Mouse (Mus musculus): Measurements from ENCODE around the gene Tcea2. TPM values are rescaled to one million over a fixed set of nuclear protein-coding genes. Genes with fewer than 3 reads are reported as not detected.

Tcea2 gene
- total and polyA plus RNA-seq, 2 experiments from 2014 or later: 15.2 to 21.9 TPM

DNA sequence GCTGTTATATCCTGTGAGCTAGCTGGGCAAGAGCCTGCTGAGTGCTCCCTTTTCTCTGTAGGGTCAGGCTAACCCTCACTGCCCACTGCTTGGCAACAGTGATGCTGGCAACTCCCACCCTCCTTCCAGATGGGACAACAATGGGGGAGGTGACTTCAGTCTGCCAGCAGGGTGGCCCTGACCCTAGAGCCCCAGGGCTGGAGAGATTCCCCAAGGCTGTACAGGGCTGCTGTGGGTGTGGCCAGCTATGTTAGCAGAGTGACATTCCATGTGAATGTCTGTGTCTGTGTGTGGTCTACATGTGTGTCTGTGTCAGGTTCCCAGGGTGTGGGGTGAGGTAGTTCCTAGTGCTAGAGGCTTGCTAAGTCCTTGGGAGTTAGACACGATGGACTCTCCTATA is 6.6 kb upstream of the Tcea2 start:
- no peak overlapping the region for H3K9ac ChIP-seq (replicated peaks; ENCODE audit: low read depth, low read length)
- no peak overlapping the region for H3K4me3 ChIP-seq (ENCODE audit: low read depth, low read length)
- H3K4me1 ChIP-seq (ENCODE audit: control insufficient read depth, insufficient read depth): no peaks in the 10 kb centered on the region
- TF ChIP-seq CTCF (IDR thresholded peaks at IDR 0.05; ENCODE audit: low read depth): no peak
- no peak for TF ChIP-seq EP300 (IDR thresholded peaks at IDR 0.05; ENCODE audit: low read depth)
- H3K36me3 ChIP-seq (replicated peaks; ENCODE audit: control insufficient read depth, insufficient read depth, low read length): no peaks in the 10 kb centered on the region
- H3K27ac ChIP-seq (ENCODE audit: low read depth): peak overlapping the region; percentile 77
- H3K4me2 ChIP-seq (ENCODE audit: low read depth, low read length): no peak overlapping the region
- peaks cover 57% of the 10 kb centered on the region for H3K27me3 ChIP-seq (ENCODE audit: control insufficient read depth, insufficient read depth, low read length)
- 0 out of 2 replicates have a peak, but pooled peaks have one; percentile 7 for ATAC-seq (ENCODE audit: insufficient read depth, low read depth)
- WGBS: 28% methylated on average over 1 of the region's 1 CpGs
- no peak for DNase-seq (ENCODE audit: low spot score)
- H3K9me3 ChIP-seq (replicated peaks; ENCODE audit: control insufficient read depth, low read length): no peaks in the 10 kb centered on the region

DNA sequence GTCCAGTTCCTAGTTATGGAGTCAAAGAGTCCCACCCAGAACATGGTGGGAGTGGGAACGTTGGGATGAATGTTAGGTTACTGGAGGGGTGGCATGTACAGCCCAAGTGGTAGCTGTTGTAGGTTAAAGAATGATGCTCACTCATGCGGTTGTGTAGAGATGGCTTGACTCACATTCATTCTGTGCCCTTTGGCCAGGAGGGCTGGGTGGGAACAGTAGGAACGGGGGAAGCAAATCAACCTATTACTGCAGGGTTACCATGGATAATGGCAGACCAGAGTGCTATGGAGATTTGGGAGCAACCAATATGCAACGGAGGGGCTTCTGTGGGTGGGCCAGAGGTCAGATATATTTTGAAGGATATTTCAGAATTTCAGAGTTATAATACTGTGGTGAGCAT is 5.2 kb upstream of the Tcea2 start:
- H3K4me3 ChIP-seq (ENCODE audit: low read depth, low read length): no peak overlapping the region
- no peaks in the 10 kb centered on the region for H3K4me1 ChIP-seq (ENCODE audit: control insufficient read depth, insufficient read depth)
- no peak for ATAC-seq (ENCODE audit: insufficient read depth, low read depth)
- H3K27me3 ChIP-seq (ENCODE audit: control insufficient read depth, insufficient read depth, low read length): peaks cover 44% of the 10 kb centered on the region
- 76% methylated on average over 4 of the region's 4 CpGs for WGBS
- no peaks in the 10 kb centered on the region for H3K36me3 ChIP-seq (replicated peaks; ENCODE audit: control insufficient read depth, insufficient read depth, low read length)
- no peak for DNase-seq (ENCODE audit: low spot score)
- no peak overlapping the region for H3K4me2 ChIP-seq (ENCODE audit: low read depth, low read length)
- TF ChIP-seq CTCF (IDR thresholded peaks at IDR 0.05; ENCODE audit: low read depth) (no peak), EP300 (IDR thresholded peaks at IDR 0.05; ENCODE audit: low read depth) (no peak)
- peak overlapping the region; percentile 77 for H3K27ac ChIP-seq (ENCODE audit: low read depth)
- H3K9ac ChIP-seq (replicated peaks; ENCODE audit: low read depth, low read length): no peak overlapping the region
- H3K9me3 ChIP-seq (replicated peaks; ENCODE audit: control insufficient read depth, low read length): no peaks in the 10 kb centered on the region

DNA sequence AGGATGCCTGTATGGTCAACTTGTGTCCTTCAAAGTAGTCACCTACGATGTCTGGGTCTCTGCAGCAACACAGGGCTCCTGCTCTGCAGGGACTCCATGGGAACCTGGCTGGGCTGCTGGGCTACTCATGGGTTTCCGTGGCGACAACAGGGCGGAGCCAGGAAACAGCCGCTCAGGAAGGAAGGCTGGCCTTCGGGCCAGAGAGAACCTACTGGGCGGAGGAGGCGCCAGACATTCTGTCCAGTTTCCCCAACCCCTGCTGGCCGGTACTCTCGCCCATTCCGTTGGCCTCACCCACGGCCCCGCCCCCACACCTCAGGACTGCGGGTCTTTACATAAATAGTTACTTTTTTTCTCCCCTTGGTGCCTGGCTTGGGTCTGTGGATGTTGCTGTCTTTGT is 4.7 kb upstream of the Tcea2 start:
- Histone ChIP-seq H3K4me2 (ENCODE audit: low read depth, low read length) (peak overlapping the region; percentile 25), H3K27ac (ENCODE audit: low read depth) (peak overlapping the region; percentile 77), H3K9me3 (replicated peaks; ENCODE audit: control insufficient read depth, low read length) (no peaks in the 10 kb centered on the region), H3K4me3 (ENCODE audit: low read depth, low read length) (0 out of 2 replicates have a peak overlapping the region, but pooled peaks have one; percentile 0), H3K4me1 (ENCODE audit: control insufficient read depth, insufficient read depth) (0 out of 2 replicates have a peak, but pooled peaks cover under 1% of the 10 kb centered on the region), H3K36me3 (replicated peaks; ENCODE audit: control insufficient read depth, insufficient read depth, low read length) (no peaks in the 10 kb centered on the region), H3K9ac (replicated peaks; ENCODE audit: low read depth, low read length) (no peak overlapping the region), H3K27me3 (ENCODE audit: control insufficient read depth, insufficient read depth, low read length) (peaks cover 39% of the 10 kb centered on the region)
- TF ChIP-seq CTCF (IDR thresholded peaks at IDR 0.05; ENCODE audit: low read depth): no peak; the same call in 1 of the 2 replicates
- TF ChIP-seq EP300 (IDR thresholded peaks at IDR 0.05; ENCODE audit: low read depth): peak; percentile 44; the same call in 1 of the 2 replicates
- ATAC-seq (ENCODE audit: insufficient read depth, low read depth): peak; percentile 24
- DNase-seq (ENCODE audit: low spot score): peak; percentile 63
- 4% methylated on average over 14 of the region's 14 CpGs for WGBS

DNA sequence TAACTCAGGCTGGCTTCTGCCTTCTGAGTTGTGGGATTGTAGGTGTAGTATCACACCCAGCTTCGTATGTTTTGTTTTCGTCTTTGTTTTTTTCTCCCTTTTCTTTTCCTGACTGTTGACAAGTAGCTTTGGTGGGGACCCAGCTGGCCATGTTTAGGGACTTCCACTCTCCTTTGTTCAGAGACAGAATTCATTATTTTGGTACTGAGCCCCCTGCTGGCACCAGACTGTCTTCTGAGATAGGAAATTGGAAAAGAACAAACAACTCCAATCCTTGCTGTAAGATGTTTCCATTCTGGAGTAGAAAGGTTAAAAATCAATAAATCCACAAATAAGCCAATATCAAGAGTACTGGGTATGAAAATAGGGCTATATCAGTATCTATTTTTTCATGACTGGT is 3.7 kb upstream of the Tcea2 start:
- Histone ChIP-seq H3K4me2 (ENCODE audit: low read depth, low read length) (no peak overlapping the region), H3K9me3 (replicated peaks; ENCODE audit: control insufficient read depth, low read length) (no peaks in the 10 kb centered on the region), H3K27me3 (ENCODE audit: control insufficient read depth, insufficient read depth, low read length) (peaks cover 29% of the 10 kb centered on the region), H3K36me3 (replicated peaks; ENCODE audit: control insufficient read depth, insufficient read depth, low read length) (no peaks in the 10 kb centered on the region), H3K27ac (ENCODE audit: low read depth) (peak overlapping the region; percentile 73), H3K4me3 (ENCODE audit: low read depth, low read length) (no peak overlapping the region), H3K9ac (replicated peaks; ENCODE audit: low read depth, low read length) (no peak overlapping the region), H3K4me1 (ENCODE audit: control insufficient read depth, insufficient read depth) (peaks cover 5% of the 10 kb centered on the region; the same call in 1 of the 2 replicates)
- no peak for TF ChIP-seq EP300 (IDR thresholded peaks at IDR 0.05; ENCODE audit: low read depth)
- peak; percentile 23 for TF ChIP-seq CTCF (IDR thresholded peaks at IDR 0.05; ENCODE audit: low read depth)
- no peak for ATAC-seq (ENCODE audit: insufficient read depth, low read depth)
- no peak for DNase-seq (ENCODE audit: low spot score)
- WGBS: 64% methylated on average over 2 of the region's 2 CpGs

DNA sequence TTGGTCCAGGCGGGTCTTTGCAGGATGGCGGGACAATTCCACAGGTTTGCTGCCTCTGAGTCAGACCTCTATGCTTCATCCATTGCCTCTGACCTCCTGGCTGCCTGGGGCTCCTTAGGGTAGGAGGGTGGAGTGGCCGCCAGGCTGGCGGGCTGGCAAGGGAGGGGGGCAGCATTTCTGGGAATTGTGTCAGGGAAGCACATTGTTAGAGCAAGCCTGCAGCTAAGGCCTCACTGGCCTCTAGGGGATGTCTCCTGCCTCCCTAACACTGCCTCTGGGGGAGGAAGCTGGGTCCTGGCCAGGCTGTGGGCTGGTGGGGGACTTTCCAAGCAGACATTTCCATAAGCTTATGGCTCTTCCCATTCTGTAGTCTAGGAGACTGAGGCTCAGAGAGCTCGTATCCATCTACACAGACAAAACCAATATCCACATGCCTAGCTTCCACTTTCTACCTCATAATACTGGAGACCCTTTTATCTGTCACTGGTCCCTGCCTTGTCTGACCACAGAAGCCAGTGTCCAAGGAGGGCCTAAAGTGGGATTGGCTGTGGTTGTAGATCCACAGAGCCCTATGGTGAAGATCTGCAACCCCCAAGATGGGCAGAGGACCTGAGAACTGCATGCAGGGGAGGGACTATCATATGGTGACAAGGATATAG is 2.9 kb upstream of the Tcea2 start:
- Histone ChIP-seq H3K9me3 (replicated peaks; ENCODE audit: control insufficient read depth, low read length) (no peaks in the 10 kb centered on the region), H3K27me3 (ENCODE audit: control insufficient read depth, insufficient read depth, low read length) (peaks cover 21% of the 10 kb centered on the region), H3K4me1 (ENCODE audit: control insufficient read depth, insufficient read depth) (peaks cover 5% of the 10 kb centered on the region; the same call in 1 of the 2 replicates), H3K27ac (ENCODE audit: low read depth) (peak overlapping the region; percentile 73), H3K4me3 (ENCODE audit: low read depth, low read length) (no peak overlapping the region), H3K9ac (replicated peaks; ENCODE audit: low read depth, low read length) (no peak overlapping the region), H3K36me3 (replicated peaks; ENCODE audit: control insufficient read depth, insufficient read depth, low read length) (no peaks in the 10 kb centered on the region), H3K4me2 (ENCODE audit: low read depth, low read length) (no peak overlapping the region)
- DNase-seq (ENCODE audit: low spot score): peak; percentile 36
- WGBS: 53% methylated on average over 5 of the region's 5 CpGs
- ATAC-seq (ENCODE audit: insufficient read depth, low read depth): peak; percentile 27
- TF ChIP-seq CTCF (IDR thresholded peaks at IDR 0.05; ENCODE audit: low read depth) (no peak), EP300 (IDR thresholded peaks at IDR 0.05; ENCODE audit: low read depth) (no peak)

DNA sequence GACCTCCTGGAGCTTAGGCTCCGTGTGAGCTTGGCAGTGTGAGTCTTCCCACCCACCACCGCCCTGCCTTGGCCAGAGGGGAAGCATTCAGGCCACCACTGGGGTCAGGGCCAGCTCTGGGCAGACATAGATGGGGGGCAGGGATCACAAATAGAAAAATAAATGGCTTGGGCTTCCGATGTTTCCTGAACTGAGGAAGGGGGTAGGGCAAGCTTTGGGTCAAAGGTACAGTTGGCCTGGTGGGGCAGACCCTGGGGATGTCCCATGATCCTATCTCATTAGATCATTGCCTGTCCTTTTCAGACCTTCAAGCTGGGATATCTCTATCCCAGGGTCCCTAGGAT is 2.4 kb upstream of the Tcea2 start:
- DNase-seq (ENCODE audit: low spot score) (no peak), ATAC-seq (ENCODE audit: insufficient read depth, low read depth) (no peak)
- Histone ChIP-seq H3K9me3 (replicated peaks; ENCODE audit: control insufficient read depth, low read length) (no peaks in the 10 kb centered on the region), H3K4me3 (ENCODE audit: low read depth, low read length) (no peak overlapping the region), H3K27me3 (ENCODE audit: control insufficient read depth, insufficient read depth, low read length) (peaks cover 16% of the 10 kb centered on the region), H3K4me1 (ENCODE audit: control insufficient read depth, insufficient read depth) (peaks cover 5% of the 10 kb centered on the region; the same call in 1 of the 2 replicates), H3K4me2 (ENCODE audit: low read depth, low read length) (no peak overlapping the region), H3K27ac (ENCODE audit: low read depth) (peak overlapping the region; percentile 73), H3K9ac (replicated peaks; ENCODE audit: low read depth, low read length) (no peak overlapping the region), H3K36me3 (replicated peaks; ENCODE audit: control insufficient read depth, insufficient read depth, low read length) (no peaks in the 10 kb centered on the region)
- 41% methylated on average over 3 of the region's 3 CpGs for WGBS
- no peak for TF ChIP-seq EP300 (IDR thresholded peaks at IDR 0.05; ENCODE audit: low read depth)
- no peak for TF ChIP-seq CTCF (IDR thresholded peaks at IDR 0.05; ENCODE audit: low read depth)
